Mouse (Mus musculus): ENCODE measurements at regions not wholly inside any gene's neighbourhood (a gene's known extent, or its start where the extent isn't known, plus 50 kb on each side); places are given as distances from the start of the nearest gene placed in this dataset.

DNA sequence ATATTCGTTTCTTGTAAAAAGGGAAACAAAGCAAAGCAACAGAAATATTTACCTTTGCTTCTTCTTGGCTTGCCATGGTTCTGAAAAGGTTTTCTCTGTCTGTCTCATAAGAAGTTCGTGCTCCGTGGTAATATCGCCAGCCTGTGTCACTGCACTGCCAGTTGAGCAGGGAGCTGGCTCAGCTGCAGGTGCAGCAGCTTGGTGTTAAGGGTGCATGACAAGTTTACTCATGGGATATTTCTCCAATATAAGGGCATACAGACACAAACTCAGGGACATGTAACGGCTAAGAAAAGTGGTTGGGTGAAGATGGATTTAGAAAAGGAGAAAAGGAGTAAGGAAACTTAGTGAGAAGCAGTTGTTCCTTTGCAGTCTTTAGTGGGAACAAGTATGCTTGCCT lies 533.5 kb upstream of the Zic4 start:
- TF ChIP-seq GATA1 (IDR thresholded peaks at IDR 0.05; ENCODE audit: borderline replicate concordance, low read length) = no peak
- TF ChIP-seq CTCF (IDR thresholded peaks at IDR 0.05; ENCODE audit: low read depth, low read length) = no peak
- no peak for TF ChIP-seq TAL1 (conservative IDR thresholded peaks at IDR 0.05; ENCODE audit: low read depth, low read length)
- no peak for TF ChIP-seq POLR2AphosphoS5 (IDR thresholded peaks at IDR 0.05; ENCODE audit: insufficient replicate concordance, low read depth, low read length)
